Comparison of ENCODE assay signal across 25 mouse cellular contexts in the genomic region with DNA sequence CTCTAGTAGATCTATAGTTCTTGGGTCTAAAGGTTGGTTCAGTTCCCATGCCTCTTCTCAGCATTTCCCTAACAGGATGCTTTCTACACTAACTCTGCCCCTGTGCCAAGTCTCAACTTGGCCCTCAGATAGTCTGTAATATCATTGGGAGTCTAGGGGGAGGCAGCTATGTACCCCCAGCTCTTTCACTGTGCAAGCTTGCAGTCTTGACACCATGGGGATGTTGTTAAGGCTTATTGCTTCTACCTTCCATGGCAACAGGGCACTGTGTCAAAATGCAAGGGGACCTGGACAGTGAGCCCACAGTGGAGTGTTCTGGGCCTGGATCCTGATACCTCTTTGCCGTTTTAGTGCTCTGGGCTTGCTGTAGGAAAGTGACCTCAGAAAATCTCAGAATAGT.
DNase-seq lines count a peak whose midpoint lies in the region; ATAC-seq lines count a peak whose summit lies in the region.
"Had no signal": no experiment of that assay in that cellular context is flagged by ENCODE, and none has a peak within 500 bp of the region (broad histone marks: within the 10 kb centered on the region; RNA-seq: fewer than 3 reads in every experiment).

No protein-coding gene starts in this region.

- H3K9me3 ChIP-seq in hindbrain, embryonic 16.5 days (ENCODE audit: control insufficient read depth, low read length): no peaks in the 10 kb centered on the region
- no peaks in the 10 kb centered on the region for H3K9me3 ChIP-seq in hindbrain, embryonic 13.5 days
- H3K9me3 ChIP-seq in neural tube, embryonic 13.5 days: no peaks in the 10 kb centered on the region
- H3K9me3 ChIP-seq: embryonic facial prominence, embryonic 10.5 days; embryonic facial prominence, embryonic 13.5 days; forebrain, embryonic 12.5 days; forebrain, embryonic 15.5 days; hindbrain, embryonic 10.5 days; hindbrain, embryonic 15.5 days had no signal

- H3K27me3 ChIP-seq in hindbrain, embryonic 16.5 days (replicated peaks; ENCODE audit: control insufficient read depth, insufficient read depth, low read length): no peaks in the 10 kb centered on the region
- H3K27me3 ChIP-seq in hindbrain, embryonic 13.5 days: no peaks in the 10 kb centered on the region
- no peaks in the 10 kb centered on the region for H3K27me3 ChIP-seq in neural tube, embryonic 13.5 days
- H3K27me3 ChIP-seq: embryonic facial prominence, embryonic 13.5 days; forebrain, embryonic 12.5 days; forebrain, embryonic 15.5 days; hindbrain, embryonic 15.5 days had no signal

- H3K4me1 ChIP-seq in hindbrain, embryonic 16.5 days (ENCODE audit: control insufficient read depth, insufficient read depth, low read depth, low read length): no peaks in the 10 kb centered on the region
- H3K4me1 ChIP-seq in hindbrain, embryonic 13.5 days (replicated peaks): no peaks in the 10 kb centered on the region
- H3K4me1 ChIP-seq in neural tube, embryonic 13.5 days (replicated peaks): no peaks in the 10 kb centered on the region
- H3K4me1 ChIP-seq: embryonic facial prominence, embryonic 10.5 days; embryonic facial prominence, embryonic 13.5 days; forebrain, embryonic 12.5 days; forebrain, embryonic 15.5 days; hindbrain, embryonic 10.5 days; hindbrain, embryonic 15.5 days had no signal

- H3K4me3 ChIP-seq in hindbrain, embryonic 16.5 days (ENCODE audit: low read length): no peak overlapping the region
- no peak overlapping the region for H3K4me3 ChIP-seq in hindbrain, embryonic 13.5 days
- no peak overlapping the region for H3K4me3 ChIP-seq in neural tube, embryonic 13.5 days
- H3K4me3 ChIP-seq: embryonic facial prominence, embryonic 10.5 days; embryonic facial prominence, embryonic 13.5 days; erythroblast, embryonic 14.5 days; forebrain, embryonic 12.5 days; forebrain, embryonic 15.5 days; hindbrain, embryonic 10.5 days; hindbrain, embryonic 15.5 days had no signal

- peak; percentile 76 for ATAC-seq in hindbrain, embryonic 16.5 days
- ATAC-seq in hindbrain, embryonic 13.5 days (ENCODE audit: low FRiP score): no peak
- ATAC-seq in neural tube, embryonic 13.5 days (ENCODE audit: low read depth): peak; percentile 19; the same call in 1 of the 2 replicates
- ATAC-seq: activated CD4-positive, CD25-positive, alpha-beta regulatory T cell, adult 4 months; forebrain, embryonic 15.5 days; inflammation-experienced regulatory T-cells, adult 6 months had no signal

- H3K9ac ChIP-seq in hindbrain, embryonic 16.5 days (ENCODE audit: low read depth, low read length): no peak overlapping the region
- H3K9ac ChIP-seq in hindbrain, embryonic 13.5 days: no peak overlapping the region
- no peak overlapping the region for H3K9ac ChIP-seq in neural tube, embryonic 13.5 days
- H3K9ac ChIP-seq: embryonic facial prominence, embryonic 13.5 days; forebrain, embryonic 12.5 days; forebrain, embryonic 15.5 days; hindbrain, embryonic 15.5 days had no signal

- peak; percentile 31 for DNase-seq in gastrocnemius, adult 18-20 months (ENCODE audit: low spot score)
- no peak for DNase-seq in gastrocnemius, postnatal 14 days
- no peak for DNase-seq in neural tube, embryonic 10.5 days (ENCODE audit: extremely low spot score, low spot score)
- no peak for DNase-seq in kidney, adult 11 months
- DNase-seq: adrenal gland, adult 8-10 months; adrenal gland, postnatal 25 days; cerebellum, adult 11-12 months; cerebellum, adult 8-10 months; cerebellum, postnatal 36 days; embryo, embryonic 11 days; gastrocnemius, postnatal 36 days; heart, postnatal 36 days had no signal

- 79% methylated on average over 1 of the region's 1 CpGs for WGBS in hindbrain, embryonic 16.5 days
- 100% methylated on average over 1 of the region's 1 CpGs for WGBS in hindbrain, embryonic 13.5 days
- 87% methylated on average over 1 of the region's 1 CpGs for whole genome bisulfite sequencing in neural tube, embryonic 13.5 days

- intact Hi-C loops in gastrocnemius, postnatal 14 days (cut with DNase I; ENCODE audit: low total_unique reads): no loop called here

- no peak overlapping the region for H3K4me2 ChIP-seq in hindbrain, embryonic 16.5 days (ENCODE audit: low read length)
- no peak overlapping the region for H3K4me2 ChIP-seq in hindbrain, embryonic 13.5 days
- H3K4me2 ChIP-seq in neural tube, embryonic 13.5 days: no peak overlapping the region
- H3K4me2 ChIP-seq: embryonic facial prominence, embryonic 13.5 days; forebrain, embryonic 12.5 days; forebrain, embryonic 15.5 days; heart, embryonic 11.5 days; hindbrain, embryonic 15.5 days had no signal

- no peak overlapping the region for H3K27ac ChIP-seq in hindbrain, embryonic 16.5 days (ENCODE audit: low read depth, low read length)
- H3K27ac ChIP-seq in hindbrain, embryonic 13.5 days: no peak overlapping the region
- no peak overlapping the region for H3K27ac ChIP-seq in neural tube, embryonic 13.5 days (replicated peaks)
- H3K27ac ChIP-seq: embryonic facial prominence, embryonic 10.5 days; embryonic facial prominence, embryonic 13.5 days; forebrain, embryonic 12.5 days; forebrain, embryonic 15.5 days; hindbrain, embryonic 10.5 days; hindbrain, embryonic 15.5 days had no signal

- H3K36me3 ChIP-seq in hindbrain, embryonic 16.5 days (ENCODE audit: control insufficient read depth, insufficient read depth, low read length): no peaks in the 10 kb centered on the region
- no peaks in the 10 kb centered on the region for H3K36me3 ChIP-seq in hindbrain, embryonic 13.5 days
- H3K36me3 ChIP-seq in neural tube, embryonic 13.5 days: no peaks in the 10 kb centered on the region
- H3K36me3 ChIP-seq: embryonic facial prominence, embryonic 10.5 days; embryonic facial prominence, embryonic 13.5 days; forebrain, embryonic 12.5 days; forebrain, embryonic 15.5 days; hindbrain, embryonic 10.5 days; hindbrain, embryonic 15.5 days had no signal
